Mouse (Mus musculus): ENCODE measurements around the gene Triobp.

Triobp gene

DNA sequence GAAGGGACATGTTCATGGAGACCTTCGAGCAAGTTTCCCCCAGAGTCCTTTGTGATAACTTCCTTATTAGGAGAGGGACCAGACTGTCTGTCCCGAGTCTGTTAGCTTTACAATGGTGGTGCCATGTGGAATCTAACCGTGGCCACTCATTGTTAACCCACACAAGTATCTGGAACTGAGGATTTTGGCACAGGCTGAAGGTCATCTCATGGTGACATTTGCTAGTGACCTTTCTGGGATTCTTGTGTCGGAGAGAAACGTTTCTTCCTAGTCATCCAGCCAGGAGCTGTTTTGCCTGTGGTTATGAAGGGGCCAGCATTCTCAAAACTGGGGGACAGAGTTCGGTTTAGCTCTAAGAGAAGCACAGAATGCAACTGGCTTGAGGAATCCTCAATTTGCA is 24.1 kb downstream of the Triobp start:
- DNase-seq, result no peak

DNA sequence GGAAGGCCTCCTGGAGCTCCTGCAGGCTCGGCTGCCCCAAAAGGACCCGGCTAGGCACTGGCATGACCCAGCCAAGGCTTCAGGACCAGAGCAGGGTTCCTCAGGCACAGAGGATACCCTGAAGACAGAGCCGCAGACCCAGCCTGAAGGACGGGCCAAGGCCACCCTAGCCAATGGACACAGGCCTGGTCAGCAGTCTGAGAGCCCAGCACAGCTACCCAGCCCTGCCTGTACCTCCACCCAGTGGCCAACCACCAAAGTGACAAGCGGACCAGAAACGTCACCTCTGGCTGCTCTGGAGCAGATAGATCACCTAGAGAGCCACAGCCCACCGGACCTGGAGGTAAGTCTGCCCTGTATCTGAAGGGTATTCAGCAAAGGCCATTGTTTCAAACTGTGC is 26.4 kb downstream of the Triobp start:
- peak in 1 of 2 experiments; percentile 14 for DNase-seq

DNA sequence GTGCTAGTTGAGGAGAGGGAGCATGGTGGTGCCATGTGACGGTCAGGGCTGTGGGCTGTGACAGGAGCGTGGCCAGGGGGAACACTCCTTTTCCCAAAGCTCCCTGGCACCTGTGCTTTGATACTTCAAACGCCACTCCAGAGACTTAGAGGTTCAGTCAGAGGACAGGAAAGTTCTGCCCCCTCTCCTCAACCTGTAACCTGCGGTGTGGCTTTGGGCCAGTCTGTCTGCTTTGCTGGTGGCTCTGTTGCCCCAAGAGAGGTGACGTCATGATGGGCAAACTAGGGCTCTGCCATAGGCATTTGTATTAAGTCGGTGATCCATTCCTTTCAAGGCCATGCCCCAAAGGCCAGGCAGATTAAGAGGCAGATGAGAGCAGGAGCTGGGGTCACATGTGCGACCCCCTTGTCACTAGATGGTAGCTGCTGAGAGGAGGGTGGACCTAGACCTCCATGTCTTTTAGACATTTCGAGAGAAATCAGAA is 30.2 kb downstream of the Triobp start:
- no peak for DNase-seq

DNA sequence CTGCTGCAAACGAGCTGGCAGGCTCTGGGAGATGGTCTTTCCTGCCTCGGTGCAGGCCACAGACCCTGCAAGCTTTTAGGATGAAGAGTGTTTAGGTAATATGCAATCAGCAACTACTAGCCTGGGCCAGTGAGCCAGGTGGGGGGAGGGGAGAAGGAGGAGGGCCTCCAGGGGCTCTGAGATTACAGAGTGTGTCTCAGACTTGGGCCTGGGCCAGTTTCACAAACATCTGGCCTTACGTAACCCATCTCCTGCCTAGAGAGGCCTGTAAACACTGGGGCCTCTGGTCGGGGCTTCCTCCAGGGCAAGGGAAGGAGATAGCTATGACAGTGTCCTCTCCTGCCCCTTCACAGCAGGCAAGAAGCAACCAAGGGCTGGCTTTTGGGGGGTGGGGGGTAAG is 31.4 kb downstream of the Triobp start:
- peak; percentile 62 to 83 for DNase-seq

DNA sequence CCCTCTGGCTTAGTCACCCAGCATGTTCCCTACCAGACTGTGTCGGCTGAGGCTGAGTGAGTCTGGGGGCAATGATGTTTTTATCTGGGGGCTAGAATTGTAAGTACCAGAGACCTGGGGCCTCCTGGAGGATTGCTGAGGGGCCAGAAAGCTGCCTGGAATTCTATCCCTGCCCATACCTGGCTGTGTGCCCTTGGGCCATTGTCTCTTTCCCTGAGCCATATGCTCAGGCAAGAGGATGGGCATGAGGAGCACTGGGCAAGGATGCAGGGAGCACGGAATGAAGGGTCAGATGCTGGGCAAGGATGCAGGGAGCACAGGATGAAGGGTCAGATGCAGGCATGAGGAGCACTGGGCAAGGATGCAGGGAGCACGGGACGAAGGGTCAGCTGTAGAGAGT is 32.6 kb downstream of the Triobp start:
- no peak for DNase-seq

DNA sequence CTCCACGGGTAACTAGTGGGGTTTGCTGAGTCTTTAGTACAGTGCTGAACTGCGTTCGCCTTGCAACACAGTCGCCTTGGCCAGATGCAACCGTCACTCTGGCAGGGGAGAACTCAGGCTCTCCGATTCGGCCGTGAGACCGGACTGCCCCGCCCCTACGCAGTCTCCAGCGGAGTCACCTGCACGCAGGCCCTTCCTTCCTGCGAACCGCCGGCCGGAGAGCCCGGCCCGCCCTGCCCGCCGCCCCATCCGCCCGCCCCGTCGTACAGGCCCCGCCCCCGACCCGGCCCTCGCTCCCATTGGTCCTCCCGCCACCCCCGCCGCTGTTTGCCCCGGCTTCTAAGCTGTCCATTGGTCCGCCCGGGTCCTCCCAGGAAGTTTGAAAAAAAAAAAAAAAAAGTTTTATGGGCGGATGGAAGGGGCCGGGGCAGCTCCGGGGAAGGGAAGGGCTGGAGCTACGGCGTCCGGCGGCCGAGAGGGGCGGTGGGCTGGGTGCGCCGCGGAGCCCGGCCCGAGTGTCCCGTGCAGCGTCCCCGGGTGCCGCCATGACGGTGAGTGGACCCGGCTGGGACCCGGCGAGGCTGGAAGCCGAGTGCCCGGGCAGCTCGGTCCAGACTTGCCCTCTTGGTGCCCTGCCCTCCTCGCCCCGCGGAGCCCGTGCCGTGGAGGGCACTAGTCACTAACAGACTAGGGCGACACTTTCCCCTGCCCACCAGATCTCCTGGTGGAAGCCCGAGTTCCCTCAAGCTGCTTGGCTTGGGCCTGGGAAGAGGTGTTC is 35.3 kb downstream of the Triobp start:
- DNase-seq, result peak; percentile 95 to 98

DNA sequence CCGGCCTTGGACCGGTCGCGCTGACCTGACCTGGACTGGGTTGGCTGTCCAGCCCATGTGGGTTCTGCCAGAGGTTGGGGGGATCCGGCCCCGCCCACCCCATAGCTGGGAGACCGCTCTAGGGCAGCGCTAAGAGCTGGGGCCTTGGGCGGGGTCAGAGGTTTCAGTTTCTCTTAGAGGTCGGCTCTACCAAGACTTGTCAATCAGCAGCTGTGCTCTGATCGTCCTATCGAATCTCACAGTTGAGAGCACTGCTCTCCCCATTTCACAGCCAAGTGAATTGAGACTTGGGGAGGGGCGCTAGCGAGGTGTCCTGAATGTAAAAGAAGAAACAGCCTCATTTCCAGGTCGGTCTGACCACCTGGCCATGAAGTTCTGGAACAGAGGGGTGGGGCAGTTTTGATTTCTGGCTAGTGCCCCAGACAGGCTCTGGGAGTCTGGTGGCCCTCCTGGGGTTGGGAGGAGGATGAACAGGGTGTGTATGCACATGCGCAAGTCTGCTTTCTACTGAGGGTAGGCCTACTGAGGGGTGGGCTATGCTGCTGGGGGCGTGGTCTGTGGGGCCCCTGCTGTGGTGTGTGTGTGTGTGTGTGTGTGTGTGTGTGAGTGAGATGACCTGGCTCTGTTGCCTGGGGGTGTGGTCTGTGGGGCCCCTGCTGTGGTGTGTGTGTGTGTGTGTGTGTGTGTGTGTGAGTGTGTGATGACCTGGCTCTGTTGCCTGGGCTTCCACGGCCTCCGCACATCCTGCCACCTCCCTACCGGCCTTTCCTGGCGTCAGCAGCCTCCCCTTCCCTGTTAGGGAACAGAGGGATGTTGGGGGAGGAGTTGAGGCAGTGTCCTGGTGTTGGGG is 36.1 kb downstream of the Triobp start:
- DNase-seq, result peak; percentile 61 to 87

DNA sequence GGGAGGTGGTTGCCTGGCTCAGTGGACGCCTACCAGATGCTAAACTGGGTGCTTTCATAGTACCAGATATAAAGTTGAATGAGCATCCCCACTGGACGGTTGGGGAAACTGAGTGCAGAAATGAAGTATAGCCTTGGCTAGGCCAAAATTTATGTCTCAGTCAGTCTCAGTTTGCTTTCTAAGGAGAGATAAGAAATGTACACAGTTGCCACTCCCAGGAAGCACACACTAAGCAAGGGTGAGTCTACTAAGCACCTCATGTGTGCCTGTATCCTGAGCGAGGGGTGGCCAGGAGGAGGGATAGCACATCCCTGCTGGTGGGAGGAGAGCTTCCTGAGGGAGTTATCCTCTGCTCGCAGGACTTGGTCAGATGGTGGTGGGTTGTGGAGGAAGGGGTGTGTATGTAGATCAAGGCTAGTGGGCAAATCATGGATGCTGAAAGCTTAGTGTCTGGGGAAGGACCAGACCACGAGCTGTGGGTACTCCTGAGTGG is 36.8 kb downstream of the Triobp start:
- no peak for DNase-seq

DNA sequence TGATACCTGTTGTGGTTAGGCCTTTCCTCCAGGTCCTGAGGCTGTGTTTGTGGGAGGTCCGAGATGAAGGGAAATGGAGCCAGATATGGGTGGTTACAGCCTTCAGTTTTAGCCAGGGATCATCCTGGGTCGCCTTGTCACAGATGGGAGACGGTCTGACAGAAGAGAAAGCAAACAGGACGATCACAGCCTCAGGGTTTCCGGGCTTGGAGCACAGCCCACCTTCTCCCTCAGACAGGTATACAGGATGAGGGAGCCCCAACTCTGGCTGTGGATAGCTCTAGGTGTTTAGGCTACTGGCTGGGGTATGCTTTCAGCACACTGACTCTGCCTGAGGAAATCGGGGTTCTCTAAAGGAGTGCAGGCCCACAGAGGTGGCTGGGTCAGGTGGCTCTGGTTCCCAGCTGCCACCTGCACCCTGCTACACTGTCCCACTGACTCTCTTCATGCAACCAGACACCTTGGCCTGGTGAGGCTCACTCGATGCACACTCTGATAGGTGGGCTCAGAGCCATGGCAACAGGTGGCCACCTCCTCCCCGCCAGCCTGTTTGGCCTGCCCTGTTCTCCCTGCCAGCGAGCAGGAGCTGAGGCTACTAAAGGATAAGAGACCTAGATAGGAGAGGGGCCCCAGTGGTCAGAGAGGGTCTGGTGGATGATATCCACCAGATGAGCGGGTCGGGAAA is 39.2 kb downstream of the Triobp start:
- DNase-seq, result peak; percentile 34 to 75

DNA sequence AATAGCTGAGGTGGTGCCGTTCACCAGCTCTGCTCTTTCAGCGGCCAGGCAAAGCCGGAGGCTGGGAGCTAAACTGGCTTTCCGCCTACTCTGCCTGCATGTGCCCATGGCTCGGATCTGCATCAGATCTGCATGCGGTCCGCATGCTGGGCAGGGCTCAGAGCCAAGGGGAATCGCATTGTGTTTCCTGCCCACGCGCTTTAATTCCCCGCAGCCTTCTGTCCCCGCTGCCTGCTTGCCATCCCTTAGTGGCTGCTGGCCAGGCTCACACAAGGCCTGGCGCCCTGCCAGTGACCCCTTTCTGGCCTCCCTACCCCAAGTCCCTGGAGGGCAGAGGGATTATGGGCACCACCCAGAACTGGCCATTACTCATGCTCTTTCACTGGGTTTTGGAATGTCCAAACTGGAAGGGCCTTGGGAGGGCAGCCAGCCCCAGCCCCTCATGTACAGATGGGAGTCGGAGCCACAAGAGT is 41.0 kb downstream of the Triobp start:
- DNase-seq, result peak; percentile 69 to 84

DNA sequence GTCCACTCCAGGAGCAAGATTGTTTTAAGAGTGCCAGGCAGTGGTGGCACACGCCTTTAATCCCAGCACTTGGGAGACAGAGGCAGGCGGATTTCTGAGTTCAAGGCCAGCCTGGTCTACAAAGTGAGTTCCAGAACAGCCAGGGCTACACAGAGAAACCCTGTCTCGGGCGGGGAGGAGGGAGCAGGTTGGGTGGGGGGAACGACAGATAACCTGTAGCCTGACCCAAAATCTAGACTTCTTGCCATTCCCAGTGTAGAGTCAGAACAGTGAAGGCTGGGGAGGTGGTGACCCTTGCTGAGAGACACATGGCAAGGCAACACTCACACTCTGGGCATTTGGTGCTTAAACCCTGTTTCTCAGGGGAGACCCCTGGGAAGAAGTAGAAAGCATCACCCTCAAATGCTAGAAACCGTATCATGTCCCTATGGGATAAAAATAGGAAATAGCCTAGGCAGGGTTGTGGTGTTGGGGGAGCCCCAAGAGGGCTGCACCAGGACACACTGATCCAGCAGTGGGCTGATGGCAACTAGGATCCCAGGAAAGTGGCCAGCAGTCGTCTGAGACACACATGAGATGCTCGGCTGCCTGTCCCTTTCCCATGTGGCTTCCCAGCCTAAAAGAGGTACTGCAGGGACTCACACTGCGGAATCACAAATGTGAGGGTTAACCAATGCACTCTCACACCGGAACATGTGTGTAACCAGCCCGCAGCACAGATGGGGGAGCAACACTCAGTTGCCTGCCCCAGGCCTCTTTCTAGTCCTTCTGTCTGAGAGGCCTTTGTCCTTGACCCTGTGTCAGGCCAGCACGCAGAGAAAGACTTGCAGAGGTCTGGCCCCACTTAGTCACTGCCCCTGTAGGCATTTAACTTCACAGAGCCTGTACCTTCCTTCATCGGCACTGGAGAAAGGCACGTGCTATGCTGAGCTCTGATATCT is 41.9 kb downstream of the Triobp start:
- DNase-seq, result no peak

DNA sequence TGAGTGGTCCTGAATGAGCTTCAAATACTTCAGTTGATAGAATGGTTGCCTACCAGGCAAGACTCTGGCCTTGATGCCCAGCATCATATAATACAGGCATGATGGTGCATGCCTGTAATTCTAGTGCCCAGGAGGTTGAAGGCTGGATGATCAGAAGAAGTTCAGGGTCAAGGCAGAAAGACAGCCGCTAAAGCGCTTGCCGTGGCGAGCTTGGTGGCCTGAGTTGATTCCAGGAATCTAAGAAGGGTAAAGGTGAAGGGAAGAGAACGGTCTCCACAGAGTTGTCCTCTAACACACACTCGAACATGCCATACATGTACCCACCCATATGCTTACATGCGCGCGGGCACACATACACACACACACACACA is 42.6 kb downstream of the Triobp start:
- DNase-seq, result no peak

DNA sequence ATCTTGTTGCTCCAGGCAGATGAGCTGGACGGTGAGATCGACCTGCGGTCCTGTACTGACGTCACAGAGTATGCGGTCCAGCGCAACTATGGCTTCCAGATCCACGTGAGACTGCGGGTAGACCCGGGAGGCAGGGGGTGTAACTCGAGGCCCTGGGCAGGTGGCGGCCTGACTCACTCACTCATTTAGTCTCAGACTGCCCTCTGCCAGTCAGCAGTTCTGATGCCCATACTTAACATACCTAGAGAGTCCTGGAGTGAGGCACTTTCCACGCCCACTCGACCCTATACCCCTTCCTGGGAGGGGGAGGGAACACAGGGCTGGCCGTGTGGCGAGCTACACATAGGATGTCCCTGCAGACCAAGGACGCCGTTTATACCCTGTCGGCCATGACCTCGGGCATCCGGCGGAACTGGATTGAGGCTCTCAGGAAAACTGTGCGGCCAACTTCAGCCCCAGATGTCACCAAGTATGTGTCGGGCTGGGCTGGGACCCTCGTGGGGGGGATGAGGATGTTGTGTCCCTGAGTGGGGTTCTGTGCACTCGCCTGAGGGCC is 43.5 kb downstream of the Triobp start:
- no peak for DNase-seq

DNA sequence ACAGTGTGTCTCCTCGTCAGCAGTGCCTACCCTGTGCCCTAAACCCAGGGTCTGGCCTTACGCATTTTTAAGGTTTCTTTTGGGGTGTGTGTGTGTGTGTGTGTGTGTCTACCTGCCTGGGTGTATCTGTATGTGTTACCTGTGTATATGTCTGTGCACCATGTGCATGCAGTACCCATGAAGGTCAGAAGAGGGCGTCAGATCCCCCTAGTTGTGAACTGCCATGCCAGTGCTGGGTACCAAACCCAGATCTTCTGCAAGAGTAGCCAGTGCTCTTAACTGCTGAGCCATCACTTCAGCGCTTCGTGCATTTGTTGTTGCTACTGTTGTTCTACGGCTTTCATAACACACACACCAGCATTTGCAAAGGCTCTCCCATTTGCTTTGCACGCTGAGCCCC is 44.7 kb downstream of the Triobp start:
- peak in 1 of 2 experiments; percentile 22 for DNase-seq

DNA sequence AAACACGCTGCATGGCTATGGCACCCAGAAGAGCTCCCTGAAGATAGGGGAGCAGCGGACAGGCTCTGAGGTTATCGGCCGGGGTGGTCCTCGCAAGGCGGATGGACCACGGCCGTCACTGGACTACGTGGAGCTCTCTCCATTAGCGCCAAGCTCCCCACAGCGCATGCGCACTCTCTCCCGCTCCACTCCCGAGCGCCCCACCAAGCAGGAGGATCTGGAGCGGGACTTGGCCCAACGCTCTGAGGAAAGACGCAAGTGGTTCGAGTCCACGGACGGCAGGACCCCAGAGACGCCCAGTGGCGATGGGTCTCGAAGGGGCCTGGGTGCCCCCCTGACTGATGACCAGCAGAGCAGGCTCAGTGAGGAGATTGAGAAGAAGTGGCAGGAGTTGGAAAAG is 45.4 kb downstream of the Triobp start:
- no peak for DNase-seq

DNA sequence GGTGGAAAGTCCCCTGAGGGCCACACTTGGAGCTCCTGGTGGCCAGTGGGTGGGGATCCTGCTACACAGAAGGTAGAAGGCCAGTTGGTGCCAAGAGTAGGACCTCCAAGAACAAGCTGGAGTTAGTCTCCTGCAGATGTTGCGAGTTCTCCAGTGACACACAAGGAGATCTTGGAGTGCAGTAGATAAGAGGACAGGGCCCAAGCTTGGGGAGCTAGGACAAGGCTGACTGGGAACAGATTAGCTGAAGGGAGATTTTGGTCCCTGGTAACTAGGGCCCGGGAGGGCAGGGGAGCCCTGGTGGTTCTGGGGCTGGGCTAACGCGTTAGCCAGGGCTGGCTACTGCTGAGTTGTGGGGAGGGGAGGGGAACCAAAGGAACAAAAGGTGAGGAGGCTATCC is 48.4 kb downstream of the Triobp start:
- peak in 1 of 2 experiments; percentile 65 for DNase-seq

DNA sequence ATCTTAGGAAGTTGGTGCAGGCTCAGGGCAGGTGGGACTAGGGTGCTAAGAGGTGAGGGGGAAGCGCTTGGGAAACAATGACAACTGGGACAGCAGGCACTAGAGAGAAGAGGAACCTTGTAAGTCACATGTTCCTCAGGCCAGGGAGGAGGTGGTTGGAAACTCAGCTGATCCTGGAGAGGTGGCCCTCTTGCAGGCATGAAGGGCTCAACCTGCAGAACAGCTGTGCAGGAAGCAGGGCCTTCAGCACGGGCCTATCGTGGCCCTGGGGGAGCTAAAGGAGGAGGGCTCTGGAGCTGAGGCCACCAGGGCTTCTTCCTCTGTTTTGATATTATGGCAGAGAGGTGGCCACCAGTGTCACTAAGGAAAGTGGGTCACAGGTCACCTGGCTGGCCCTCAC is 49.1 kb downstream of the Triobp start:
- no peak for DNase-seq

DNA sequence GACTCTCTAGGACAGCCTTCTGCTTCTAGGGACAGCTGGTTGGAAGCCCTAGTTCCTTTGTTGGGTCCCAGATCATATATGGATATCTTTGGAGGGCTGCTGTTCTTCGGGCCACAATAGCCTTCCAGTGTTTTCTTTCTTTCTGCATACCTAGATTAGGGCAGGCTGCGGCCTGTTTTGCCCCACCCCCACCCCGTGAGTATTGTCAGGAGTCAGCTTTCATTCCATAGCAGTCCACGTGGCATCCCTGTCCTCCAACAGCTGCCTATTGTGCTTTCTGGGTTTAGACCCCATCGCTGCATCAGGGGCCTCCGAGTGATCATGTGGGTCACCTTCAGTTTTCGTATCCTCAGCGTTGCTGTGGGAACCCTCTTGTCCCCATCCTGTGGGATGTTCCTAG is 50.8 kb downstream of the Triobp start:
- DNase-seq, result no peak

DNA sequence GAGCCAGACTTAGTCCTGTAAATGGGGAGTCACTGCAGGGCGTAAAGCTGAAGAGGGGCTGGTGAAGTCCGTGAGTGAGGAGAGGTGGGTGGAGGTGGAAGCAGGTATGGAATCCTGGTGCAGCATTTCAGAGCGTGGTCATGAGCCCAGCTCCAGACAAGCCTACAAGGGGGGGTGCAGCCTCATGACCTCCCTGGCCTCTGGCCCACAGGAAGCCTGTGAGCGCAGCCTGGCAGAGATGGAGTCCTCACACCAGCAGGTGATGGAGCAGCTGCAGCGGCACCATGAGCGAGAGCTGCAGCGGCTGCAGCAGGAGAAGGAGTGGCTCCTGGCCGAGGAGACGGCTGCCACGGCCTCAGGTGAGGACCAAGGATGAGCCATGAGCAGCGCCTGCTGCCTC is 52.1 kb downstream of the Triobp start:
- no peak for DNase-seq

DNA sequence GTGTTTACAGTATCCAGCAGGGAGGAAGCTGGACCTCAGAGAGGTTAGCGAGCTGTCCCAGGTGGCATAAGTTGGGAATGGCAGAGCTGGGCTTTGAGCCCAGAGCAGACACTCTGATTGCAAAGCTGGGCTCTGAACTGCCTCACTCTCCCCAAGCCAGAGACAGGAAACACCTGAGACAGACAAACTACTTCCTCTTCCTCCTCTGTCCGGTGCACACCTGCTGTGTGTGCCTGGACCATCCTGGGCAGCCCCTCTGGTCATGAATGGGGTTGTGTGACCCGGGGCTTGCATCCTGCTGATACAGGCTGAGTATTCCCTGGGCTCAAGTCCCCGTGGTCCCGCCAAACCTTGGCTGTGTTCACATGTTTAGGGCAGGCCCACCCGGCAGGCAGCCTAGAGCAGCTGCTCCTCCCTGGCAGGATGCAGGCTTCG is 52.9 kb downstream of the Triobp start:
- DNase-seq, result peak in 1 of 2 experiments; percentile 55

DNA sequence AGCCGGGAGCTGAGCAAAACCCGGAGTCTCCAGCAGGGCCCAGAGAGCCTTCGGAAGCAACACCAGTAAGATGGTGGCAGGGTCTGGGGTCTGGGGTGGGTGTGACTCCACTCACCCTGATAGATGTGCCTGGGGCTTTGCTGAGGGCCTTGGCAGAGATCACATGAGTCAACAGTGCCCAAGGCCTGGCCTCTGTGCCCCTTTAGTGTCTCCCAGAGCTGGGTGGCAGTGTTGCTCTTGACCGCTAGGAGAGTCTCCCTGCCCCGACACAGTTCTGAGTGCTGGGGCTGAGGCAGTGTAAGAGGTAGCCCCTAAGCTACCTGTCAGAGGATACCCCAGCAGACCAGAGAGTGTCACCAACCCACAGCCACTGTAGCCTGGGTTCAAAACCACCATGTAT is 54.0 kb downstream of the Triobp start:
- no peak for DNase-seq

DNA sequence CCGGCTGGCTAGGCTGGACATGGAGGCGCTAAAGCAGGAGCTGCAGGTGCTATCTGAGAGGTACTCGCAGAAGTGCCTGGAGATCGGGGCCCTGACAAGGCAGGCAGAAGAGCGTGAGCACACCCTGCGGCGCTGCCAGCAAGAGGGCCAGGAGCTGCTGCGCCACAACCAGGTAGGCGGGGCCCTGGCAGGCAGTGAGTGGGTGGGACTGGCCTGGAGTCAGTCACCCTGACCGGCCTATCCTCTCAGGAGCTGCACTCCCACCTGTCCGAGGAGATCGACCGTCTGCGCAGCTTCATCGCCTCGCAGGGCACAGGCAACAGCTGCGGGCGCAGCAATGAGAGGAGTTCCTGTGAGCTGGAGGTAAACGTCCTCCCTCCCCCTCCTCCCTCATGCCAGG is 54.5 kb downstream of the Triobp start:
- DNase-seq, result peak; percentile 72 to 91

Measured in kidney, postnatal 25 days (tissue).